Mouse (Mus musculus) Muller cell, postnatal 12 days (primary cell): Measurements from ENCODE around the gene Agt.

Experiments
- DNase-seq: peaks from one replicate; pipeline ENCODE4 v3.0.0-alpha.2; 2015; ENCODE audit errors: inconsistent ontology term

Gene Agt

DNA sequence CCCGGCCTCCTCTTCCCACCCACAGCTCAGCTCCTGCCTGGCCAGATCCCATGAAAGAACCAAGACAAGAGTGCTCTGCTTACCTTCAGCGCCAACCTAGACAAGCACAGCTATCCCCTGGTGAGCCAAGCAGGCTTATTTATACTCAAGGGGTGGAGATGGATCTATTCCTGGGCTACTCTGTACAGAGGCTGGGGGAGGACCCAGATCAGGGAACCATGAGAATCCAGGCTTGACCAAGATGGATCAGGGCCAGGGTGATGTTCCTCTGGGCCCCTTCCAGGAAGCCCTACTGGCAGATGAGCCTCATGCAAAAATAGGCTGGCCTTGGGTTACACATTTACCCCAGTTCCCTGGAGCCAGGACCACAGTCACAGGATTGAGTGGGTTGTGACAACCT, at the start of gene Agt:
Agt (minus strand) TSS at position 114 of the 400 bp plus-strand sequence.
- DNase-seq = peak; percentile 83

DNA sequence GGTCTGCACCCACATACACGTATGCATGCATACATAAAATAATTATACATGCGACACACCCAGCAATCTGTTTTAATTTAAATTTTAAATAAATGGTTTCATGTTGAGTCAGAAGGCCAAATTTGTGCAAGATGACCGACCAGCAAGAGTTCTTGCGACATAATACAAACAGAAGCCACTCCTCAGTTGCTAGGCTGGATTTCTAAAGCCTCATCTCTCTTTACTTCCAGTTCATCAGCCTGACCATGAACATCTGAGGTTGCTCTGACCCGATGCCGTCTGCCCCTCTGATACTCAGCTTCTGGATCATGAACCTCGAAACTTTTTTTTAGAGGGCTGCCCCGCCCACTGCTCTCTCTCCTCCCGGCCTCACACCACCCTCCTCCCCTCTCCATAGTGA, 48.7 kb upstream of the Agt start:
- DNase-seq = peak; percentile 90

DNA sequence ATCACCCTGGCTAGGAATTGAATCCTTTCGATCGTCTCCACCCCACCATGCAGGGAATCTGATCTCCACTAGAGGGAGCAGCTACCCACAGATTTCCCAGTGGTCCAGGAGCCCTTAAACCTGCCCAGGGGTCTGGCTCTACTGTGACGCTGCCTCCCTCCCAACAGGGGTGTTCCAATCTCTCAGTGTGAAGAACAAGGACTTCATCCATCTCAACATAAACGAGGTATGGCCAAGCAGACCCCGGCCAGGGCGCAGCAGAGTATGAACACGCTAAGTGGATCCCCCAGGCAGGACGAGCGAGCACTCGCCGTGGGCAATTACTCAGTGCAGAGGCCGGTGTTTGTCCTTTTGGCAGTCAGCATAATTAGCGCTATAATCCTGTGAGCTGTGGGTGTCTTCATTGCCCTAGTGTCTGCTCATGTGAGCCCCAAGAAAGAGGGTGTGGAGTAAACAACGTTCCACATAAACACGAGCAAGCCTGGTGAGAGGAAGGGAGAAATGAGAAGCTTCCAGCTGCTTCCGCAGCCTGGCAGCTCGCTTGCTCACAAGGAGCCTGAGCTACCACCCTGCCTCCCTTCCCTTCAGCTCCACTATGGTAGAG, 47.9 kb upstream of the Agt start:
- peak; percentile 83 for DNase-seq

DNA sequence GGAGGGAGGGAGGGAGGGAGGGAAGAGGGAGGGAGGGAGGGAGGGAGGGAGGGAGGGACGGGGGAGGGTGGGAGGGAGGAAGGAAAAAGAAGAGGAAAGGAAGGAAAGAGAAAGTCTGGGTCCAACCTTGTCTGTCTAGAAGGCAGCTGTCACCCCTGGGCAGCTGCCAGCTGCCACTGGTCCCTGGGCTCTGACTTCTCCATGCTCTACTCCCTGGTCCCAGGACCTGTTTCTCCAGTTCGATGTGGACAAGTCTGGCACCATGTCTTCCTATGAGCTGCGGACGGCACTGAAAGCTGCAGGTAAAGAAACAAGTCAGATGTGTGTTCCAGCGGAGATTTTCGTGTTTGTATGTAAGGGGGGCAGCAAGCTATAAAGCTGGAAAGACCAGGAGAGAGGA, 44.8 kb upstream of the Agt start:
- DNase-seq = no peak

DNA sequence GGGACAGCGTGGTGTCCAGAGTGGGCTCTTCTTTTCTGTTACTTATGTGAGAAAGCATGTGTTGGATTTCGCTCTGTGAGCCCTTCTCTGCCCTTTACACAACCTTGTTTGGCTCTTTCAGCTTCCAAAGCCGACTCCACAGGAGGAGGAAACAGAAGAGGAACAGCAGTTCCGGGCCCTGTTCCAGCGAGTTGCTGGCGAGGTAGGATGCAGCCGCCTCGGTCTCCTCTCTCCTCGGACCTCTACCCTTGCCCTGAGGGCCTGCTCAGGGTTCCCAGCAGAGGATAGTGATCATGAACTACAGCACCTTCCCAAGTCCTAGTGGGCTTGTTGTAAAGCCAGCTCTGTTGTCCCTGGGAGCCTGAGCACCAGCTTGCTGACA, 39.5 kb upstream of the Agt start:
- DNase-seq = no peak

DNA sequence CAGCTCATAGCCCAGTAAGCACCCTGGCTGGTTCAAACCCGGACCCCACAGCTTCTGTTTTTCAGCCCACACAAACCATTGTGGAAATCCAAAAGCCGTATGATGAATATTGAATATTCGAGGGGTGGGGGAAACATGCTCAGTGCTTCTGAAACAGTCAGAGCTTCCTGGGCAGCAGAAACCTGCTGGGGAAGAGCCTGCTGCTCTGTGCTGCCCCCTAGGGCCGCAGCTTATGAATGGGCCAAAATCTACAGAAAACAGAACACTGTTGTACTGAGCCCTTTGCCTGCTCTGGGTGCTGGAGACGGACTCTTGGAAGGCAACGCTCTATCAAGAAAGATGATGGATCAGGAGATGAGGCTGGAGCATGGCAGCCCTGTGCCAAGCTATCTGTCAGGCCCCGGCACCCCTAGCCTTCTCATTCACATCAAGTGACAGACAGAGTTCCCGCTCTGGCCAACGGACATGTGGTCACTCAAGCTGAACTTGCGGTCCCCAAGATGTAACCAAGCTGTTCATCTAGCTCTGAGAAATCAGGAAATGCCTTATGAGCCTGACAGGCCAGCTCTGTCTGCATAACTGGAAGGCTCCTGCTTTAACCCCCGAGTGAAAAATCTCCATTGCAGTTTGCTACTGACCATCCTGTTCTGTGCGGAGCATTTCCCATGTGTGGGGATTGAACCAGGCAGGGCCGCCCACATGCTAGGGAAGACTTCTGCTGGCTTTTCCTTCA, 38.9 kb upstream of the Agt start:
- DNase-seq = no peak

DNA sequence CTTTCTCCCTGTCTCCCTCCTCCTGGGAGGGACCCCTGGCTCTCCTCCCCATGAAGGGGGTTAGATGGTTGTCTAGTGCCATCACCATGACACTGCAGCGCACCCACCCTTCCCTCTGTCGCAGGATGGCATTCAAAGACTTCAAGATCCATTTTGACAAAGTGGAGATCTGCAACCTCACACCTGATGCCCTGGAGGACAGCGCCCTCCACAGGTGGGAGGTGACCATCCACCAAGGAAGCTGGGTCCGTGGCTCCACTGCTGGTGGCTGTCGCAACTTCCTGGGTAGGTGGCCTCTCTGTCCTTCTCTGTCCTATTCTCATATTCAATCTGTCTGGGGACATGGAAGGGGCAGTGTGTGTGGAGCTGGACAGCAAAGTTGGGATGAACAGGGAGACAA, 34.6 kb upstream of the Agt start:
- DNase-seq = no peak

DNA sequence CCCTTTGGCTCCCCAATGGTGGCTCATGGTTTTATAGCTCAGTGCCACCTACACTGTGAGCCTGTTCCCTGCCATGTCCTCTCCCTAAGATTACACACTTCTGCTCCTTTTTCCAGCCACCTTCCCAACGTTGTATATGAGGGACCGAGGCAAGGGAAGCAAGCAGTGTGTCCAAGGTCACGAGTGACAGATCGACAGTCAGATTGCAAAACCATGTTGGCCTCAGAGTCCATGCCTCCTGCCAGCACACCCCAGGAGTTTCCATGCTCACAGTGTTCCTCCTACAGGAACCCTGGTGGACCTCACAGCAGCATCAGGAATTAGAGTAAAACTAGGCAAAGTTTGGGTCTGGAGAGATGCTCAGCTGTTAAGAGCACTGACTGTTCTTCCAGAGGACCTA, 19.9 kb upstream of the Agt start:
- no peak for DNase-seq

DNA sequence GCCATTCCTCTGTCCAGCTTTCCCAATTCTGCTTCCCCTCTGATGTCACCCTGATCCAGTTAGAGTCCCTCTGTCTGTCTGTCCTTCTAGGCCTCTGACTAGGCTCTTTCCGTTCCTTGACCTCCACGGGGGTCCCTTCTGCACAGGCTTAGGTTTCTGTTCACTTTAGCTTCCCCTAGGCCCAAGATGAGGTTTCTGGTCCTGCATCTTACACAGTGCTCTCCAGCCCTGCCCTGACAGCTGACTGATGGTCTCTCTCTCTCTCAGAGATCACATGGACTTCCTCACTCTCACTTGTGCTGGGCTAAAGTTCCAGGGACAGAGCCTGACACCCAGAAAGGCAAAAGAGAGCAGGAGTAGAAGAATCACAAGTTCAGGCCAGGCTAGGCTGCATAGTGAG, 17.1 kb upstream of the Agt start:
- no peak for DNase-seq

DNA sequence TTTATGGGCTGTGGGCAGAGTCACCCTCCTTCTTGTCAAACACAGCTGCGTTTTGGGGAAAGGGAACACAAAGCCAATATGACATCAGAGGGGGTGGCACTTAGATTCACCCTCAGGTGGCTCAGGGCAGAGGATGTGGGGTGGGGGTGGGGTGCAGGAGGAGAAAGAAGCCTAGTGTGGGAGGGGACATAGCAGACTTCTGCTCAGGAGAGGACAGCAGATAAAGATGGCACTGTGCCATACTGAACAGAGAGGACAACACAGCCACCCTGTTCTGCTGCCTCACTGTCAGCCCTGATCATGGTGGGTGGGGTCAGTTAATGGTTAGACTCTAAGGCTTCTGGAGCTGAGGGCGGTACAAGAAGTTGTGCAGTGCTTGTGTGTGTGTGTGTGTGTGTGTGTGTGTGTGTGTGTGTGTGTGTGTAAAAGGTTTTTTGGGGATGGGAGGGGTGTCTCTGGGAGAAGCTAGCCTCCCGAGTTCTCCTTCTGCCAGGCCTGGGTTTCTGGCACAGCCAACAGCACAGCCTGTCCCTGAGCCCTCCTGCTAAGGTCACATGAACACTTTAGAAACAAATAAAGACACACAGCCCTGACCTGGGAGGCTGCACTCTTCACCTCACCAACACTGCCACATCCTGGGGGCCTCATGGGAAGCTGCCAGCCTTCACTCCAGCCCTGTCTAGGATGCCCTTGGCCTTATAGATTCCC, 16.4 kb upstream of the Agt start:
- DNase-seq = no peak

DNA sequence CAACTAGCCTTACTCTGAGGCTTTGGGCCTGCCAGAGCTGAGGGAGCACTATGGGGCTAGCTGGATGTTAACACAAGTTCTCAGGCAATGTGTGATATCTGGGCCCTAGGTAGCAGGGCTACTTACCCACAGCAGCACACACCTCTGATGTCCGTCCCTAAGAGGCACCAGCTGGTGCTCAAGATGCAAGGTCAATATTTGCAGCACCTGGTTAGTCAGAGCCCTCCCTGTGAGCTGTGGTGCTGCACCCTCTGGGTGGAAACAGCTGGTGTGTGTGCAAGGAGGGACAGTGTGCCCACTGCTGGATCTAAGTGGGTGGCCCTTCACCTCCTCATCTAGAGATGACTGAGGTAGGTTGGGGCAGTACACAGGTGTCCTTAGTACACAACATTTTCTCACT, 7.2 kb upstream of the Agt start:
- DNase-seq = no peak

DNA sequence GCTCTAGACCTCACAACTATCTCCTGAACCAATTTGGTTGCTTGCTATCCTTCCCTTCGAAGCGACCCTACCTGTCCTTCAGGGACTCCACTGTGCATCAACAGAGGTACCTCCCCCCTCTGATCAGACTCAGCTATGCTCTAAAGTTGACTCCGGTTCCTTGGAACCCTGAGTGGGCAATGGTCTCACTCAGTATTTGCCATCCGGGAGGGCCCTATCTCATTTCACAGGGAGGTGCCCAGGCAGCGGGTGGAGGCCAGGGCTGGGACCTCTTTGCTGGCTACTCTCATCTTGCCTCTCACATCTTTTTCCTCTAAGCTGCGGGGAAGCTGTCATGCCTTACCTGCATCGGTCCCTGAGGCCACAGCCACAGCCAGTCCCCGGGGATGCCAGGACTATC, 6.3 kb upstream of the Agt start, which contains the start of gene Capn9:
Capn9 (plus strand) TSS at position 301 of the 400 bp plus-strand sequence.
- no peak for DNase-seq

DNA sequence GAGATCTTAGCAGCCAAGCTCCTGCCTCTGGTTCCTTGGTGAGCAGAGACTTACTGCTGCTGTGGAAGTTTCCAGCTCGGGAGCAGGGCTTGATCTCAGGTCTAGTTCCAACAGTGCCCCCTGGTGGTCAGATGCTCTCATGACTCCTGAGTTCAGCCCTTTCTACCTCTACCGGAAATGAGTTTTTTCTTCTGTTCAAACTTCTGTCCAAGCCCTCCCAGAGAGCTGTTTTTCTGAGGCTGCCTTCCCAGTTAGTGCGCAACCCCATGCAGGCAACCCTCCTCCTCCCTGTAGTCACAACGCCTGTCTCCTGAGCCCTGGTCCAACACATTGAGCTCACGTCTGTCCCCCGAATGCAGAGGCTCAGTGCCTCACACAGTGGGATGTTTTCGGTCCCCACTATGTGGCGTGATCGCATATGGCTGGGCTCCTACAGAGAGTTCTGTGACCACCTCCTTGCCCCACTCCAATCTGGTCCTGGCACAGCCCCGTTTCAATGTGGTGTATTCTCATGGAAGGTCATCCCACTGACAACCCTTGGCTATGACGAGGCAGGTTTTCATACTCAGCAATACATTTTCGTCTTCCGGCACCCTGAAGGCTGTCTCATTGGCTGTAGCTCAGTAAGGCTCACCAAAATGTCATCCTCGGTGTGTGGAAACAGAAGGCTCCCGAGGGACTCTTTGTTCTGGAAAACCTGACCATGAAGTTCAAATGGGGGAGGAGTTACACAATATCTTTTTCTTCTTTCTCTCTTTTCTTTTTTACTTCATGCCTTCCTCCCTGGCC, 4.2 kb upstream of the Agt start:
- peak; percentile 75 for DNase-seq

DNA sequence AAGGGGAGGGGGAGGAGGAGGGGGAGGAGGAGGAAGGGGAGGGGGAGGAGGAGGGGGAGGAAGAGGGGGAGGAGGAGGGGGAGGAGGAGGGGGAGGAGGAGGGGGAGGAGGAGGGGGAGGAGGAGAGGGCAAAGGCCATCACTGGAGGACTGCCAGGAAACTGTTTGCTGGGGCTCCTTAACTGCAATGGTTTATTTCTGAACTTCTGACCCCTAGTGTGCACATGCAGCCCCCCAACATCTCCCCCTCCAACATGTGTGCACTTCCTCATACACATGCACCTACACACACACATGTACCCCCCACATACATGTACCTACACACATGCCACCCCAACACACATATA, 2.9 kb upstream of the Agt start:
- no peak for DNase-seq

DNA sequence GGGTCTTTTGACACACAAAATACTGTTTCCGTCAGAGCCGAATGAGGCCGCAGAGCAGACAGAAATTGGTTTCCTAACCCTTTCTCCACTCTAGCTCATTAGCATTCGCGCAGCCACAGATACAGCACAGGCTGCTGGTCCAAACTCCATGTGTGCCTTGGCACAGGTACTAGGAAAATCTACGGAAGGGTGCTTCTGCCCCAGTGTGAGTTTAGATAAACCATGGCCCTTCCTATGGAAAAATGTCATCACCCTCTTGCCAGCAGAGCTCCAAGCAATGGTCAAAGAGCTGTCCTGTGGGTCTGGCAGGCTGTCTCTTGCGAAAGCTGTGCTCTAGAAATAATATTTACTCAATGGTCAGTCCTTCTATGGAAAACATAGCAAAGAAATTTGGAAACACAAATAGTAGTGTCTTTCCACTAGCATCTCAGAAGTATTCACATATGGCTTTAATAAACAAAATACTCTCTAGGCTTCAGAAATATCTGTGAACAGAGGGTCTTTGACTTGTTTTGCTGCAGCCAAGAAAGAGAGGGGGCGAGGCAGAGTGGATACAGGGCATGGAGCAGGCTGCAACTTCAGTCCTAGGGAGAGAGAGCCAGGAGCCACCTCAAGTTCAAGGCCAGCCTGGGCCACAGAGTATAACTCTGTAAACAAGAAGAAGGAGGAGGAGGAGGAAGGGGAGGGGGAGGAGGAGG, 2.4 kb upstream of the Agt start:
- DNase-seq = no peak

DNA sequence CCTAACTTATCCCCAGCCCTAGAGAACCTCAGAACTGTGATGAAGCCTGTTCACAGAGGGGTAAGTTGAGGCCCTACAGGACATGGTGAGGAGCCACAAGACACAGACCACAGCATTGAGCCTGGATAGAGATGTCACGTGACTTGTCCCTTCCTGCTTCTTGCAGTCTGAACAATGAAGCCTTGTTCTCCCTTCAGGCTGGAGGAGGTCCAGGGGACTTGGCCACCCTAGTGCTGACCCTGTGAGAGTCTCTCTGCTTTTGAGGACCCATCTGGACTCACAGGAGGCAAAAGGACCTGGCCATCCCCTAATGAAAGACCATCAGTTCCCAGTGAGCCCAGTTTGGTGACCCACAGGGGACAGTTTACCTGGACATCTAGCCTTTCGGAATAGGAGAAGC, 406 bp downstream of the Agt start:
- DNase-seq = peak; percentile 77

DNA sequence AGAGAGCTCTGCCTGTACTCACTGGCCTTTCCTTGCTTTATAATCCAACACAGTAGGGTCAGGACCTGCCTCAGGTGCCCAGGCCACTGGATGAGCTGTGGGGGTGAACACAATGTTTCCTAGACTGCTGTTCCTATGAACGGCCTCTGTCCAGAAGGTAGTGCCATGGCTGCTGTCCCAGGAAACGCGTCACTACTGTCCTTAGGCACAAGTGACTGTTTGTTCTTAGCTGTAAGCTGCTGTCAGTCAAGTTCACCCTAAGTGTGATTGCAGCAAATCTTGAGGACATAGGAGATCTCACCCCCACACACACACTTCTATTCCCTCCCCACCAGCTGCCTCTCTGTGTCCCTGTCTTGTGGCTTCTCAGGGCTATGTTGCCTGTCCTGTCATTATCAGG, 1.9 kb downstream of the Agt start:
- DNase-seq = no peak

DNA sequence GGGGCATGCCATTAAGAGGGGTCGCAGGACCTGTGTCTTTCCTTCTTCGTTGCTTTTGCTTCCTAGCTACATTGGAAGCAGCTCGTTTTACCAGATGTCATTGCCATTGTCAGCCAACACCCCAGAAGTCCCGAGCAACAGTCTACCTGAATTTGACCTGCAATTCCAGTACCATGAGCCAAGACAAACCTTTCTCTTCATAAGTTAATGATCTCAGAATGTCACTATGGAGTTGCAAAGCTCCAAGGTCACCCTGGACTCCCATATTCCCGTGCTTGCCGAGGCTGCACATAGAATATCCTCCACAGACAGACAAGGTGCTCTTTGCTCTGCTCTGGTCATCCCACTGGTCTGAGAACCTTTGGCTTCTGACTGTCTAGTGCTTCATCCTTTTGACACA, 2.4 kb downstream of the Agt start:
- no peak for DNase-seq

DNA sequence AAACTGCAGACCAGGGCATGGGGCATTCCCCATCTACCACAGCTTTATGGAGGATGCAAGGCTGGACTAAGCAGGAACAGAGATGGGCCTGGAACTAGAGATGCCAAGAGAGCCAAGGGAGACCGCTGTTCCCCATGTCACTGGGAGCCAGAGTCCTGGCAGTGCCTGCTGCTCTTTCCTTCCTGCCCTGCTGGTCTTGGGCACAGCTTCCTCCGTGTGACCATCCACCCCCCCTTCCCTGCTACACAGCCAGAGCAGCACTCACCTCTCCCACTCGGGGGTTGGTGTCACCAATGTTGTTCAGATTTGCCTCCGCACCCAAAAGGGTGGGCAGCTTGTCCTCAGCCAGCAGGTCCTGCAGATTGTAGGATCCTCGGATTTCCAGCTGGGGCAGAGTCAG, 12.0 kb downstream of the Agt start:
- no peak for DNase-seq

DNA sequence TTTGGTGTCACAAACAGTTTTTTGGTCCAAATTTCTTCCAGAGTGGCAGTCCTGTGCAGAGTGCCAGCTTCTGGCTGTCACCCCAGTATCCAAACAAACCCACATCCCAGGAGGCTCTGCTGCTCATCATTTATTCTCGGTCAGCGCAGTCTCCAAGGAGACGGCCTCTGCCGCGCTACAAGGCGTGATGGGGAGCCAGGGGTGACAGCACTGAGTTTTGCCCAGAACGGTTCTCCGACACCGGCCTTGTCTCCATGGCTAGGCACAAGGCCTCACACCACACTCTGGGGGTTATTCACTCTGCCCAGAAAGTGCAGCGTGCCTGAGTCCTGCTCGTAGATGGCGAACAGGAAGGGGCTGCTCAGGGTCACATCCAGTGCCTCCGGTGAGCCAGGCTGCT, 12.8 kb downstream of the Agt start:
- DNase-seq = peak; percentile 27

DNA sequence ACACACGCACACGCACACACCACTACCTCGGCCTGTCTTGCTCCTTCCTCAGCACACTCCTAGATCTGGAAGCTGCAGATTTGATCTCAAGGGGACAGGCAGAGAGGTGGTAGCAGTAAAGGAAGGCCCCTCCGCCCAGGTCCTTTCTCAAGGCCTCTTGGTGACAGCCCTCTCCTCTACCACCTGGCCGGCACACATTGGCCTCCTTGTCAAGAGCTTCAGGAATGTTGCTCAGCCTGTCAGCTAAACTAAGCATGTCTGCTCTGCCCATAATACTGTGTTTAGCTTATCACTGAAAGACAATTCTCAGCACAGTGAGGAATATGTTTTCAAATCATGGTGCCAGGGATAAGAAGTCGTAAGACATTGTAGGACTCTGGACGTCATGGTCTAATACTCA, 13.3 kb downstream of the Agt start:
- no peak for DNase-seq
